Mouse (Mus musculus) retina, adult 2 months (tissue): Measurements from ENCODE around the gene Hecw2.

Experiments
- DNase-seq: peaks from one replicate; pipeline ENCODE4 v3.0.0-alpha.2; 2012; ENCODE audit warnings: low read depth, low spot score

Gene Hecw2

GRCm38 (mm10) chr1:54118342-54118973, 76.5 kb downstream of the Hecw2 start:
- no peak for DNase-seq

GRCm38 (mm10) chr1:54110920-54111605, 83.9 kb downstream of the Hecw2 start:
- DNase-seq = no peak

GRCm38 (mm10) chr1:54109255-54109654, 85.7 kb downstream of the Hecw2 start:
- no peak for DNase-seq

- no peak for DNase-seq
These were observed 88.2 kb downstream of the Hecw2 start for GRCm38 (mm10) chr1:54106756-54107155.

- DNase-seq = no peak
These were observed 115.3 kb downstream of the Hecw2 start for GRCm38 (mm10) chr1:54079708-54080107.

- no peak for DNase-seq
These were observed 120.5 kb downstream of the Hecw2 start for GRCm38 (mm10) chr1:54074456-54074855.

GRCm38 (mm10) chr1:54070121-54070520, 124.8 kb downstream of the Hecw2 start:
- DNase-seq = no peak

GRCm38 (mm10) chr1:54068248-54068647, 126.7 kb downstream of the Hecw2 start:
- no peak for DNase-seq

- DNase-seq = no peak
These were observed 129.5 kb downstream of the Hecw2 start for GRCm38 (mm10) chr1:54065434-54065833.

GRCm38 (mm10) chr1:54061078-54061477, 133.9 kb downstream of the Hecw2 start:
- DNase-seq = no peak

- no peak for DNase-seq
These were observed 135.2 kb downstream of the Hecw2 start for GRCm38 (mm10) chr1:54059731-54060130.

- no peak for DNase-seq
These were observed 142.2 kb downstream of the Hecw2 start for GRCm38 (mm10) chr1:54052771-54053170.

GRCm38 (mm10) chr1:54046923-54047322, 148.0 kb downstream of the Hecw2 start:
- no peak for DNase-seq

- peak; percentile 6 for DNase-seq
These were observed 155.9 kb downstream of the Hecw2 start for GRCm38 (mm10) chr1:54039062-54039461.

- no peak for DNase-seq
These were observed 177.3 kb downstream of the Hecw2 start for GRCm38 (mm10) chr1:54017686-54018085.

- DNase-seq = no peak
These were observed 179.2 kb downstream of the Hecw2 start for GRCm38 (mm10) chr1:54015739-54016138.

GRCm38 (mm10) chr1:54012414-54012813, 182.6 kb downstream of the Hecw2 start:
- no peak for DNase-seq

- no peak for DNase-seq
These were observed 185.4 kb downstream of the Hecw2 start for GRCm38 (mm10) chr1:54009418-54010064.

GRCm38 (mm10) chr1:54005860-54006386, 189.0 kb downstream of the Hecw2 start:
- no peak for DNase-seq

GRCm38 (mm10) chr1:54003288-54003687, 191.7 kb downstream of the Hecw2 start:
- DNase-seq = no peak

GRCm38 (mm10) chr1:54002077-54002476, 192.9 kb downstream of the Hecw2 start:
- no peak for DNase-seq

GRCm38 (mm10) chr1:53997239-53997638, 197.7 kb downstream of the Hecw2 start:
- no peak for DNase-seq
